Mouse (Mus musculus) midbrain, embryonic 12.5 days (tissue): ENCODE data around the gene Mpdz. TPM values are rescaled to one million over a fixed set of nuclear protein-coding genes. Genes with fewer than 3 reads are reported as not detected.
A peak's percentile ranks its signal among the peaks of the same experiment; 100 is the strongest.

Experiments
- ATAC-seq: fragments of 200-750 bp; cut with Nextera tagmentation; 2 replicates; pipeline ENCODE4 v1.8.0; 2017; ENCODE audit warnings: low read depth, moderate TSS enrichment, moderate library complexity; ENCODE audit not compliant: low FRiP score
- H3K27ac ChIP-seq: fragments of 300-500 bp; sonication (generic); replicated peaks from 2 replicates; pipeline ENCODE4 v1.5.1; 2016; ENCODE audit warnings: mild to moderate bottlenecking
- H3K27me3 ChIP-seq: fragments of 300-500 bp; sonication (generic); 2 replicates; pipeline ENCODE4 v1.6.1; 2016; ENCODE audit warnings: mild to moderate bottlenecking
- H3K36me3 ChIP-seq: fragments of 300-500 bp; sonication (generic); 2 replicates; pipeline ENCODE4 v1.6.1; 2016
- H3K4me1 ChIP-seq: fragments of 300-500 bp; sonication (generic); 2 replicates; pipeline ENCODE4 v1.6.1; 2016
- H3K4me2 ChIP-seq: fragments of 300-500 bp; sonication (generic); replicated peaks from 2 replicates; pipeline ENCODE4 v1.6.1; 2016; ENCODE audit warnings: mild to moderate bottlenecking, moderate library complexity
- H3K4me3 ChIP-seq: fragments of 300-500 bp; sonication (generic); 2 replicates; pipeline ENCODE4 v1.5.1; 2016; ENCODE audit warnings: mild to moderate bottlenecking
- H3K9ac ChIP-seq: fragments of 300-500 bp; sonication (generic); replicated peaks from 2 replicates; pipeline ENCODE4 v1.6.1; 2016; ENCODE audit warnings: mild to moderate bottlenecking, moderate library complexity
- H3K9me3 ChIP-seq: fragments of 300-500 bp; sonication (generic); 2 replicates; pipeline ENCODE4 v1.6.1; 2016; ENCODE audit warnings: mild to moderate bottlenecking
- WGBS: fragments of 180-500 bp; shearing (Covaris S2); methylation state at CpG from one replicate; pipeline ENCODE4 v1.1.7; 2016; 5-methylcytosine and 5-hydroxymethylcytosine counted together
- polyA plus RNA-seq: library from polyadenylated mRNA; unstranded; fragments of >200 nt; fragmentation: Nextera tagmentation; extraction: Ambion mirVana; gene quantifications from 2 replicates; pipeline ENCODE4 v1.2.1, GENCODE M21; 2016

Mpdz gene
- polyA plus RNA-seq, 1 experiment from 2014 or later: 46.5 TPM

- no peak overlapping the region for H3K27ac ChIP-seq
- H3K9ac ChIP-seq: no peak overlapping the region
- no peak for ATAC-seq
- H3K4me2 ChIP-seq: no peak overlapping the region
- peaks cover 7% of the 10 kb centered on the region for H3K36me3 ChIP-seq
- H3K4me1 ChIP-seq: no peaks in the 10 kb centered on the region
- no peaks in the 10 kb centered on the region for H3K9me3 ChIP-seq
- H3K4me3 ChIP-seq: no peak overlapping the region
- 92% methylated on average over 4 of the region's 4 CpGs for WGBS
- no peaks in the 10 kb centered on the region for H3K27me3 ChIP-seq
These were observed 129.4 kb downstream of the Mpdz start for GRCm38 (mm10) chr4:81313246-81313645.

GRCm38 (mm10) chr4:81310168-81310474, 132.5 kb downstream of the Mpdz start:
- no peak overlapping the region for H3K9ac ChIP-seq
- H3K4me3 ChIP-seq: no peak overlapping the region
- H3K27ac ChIP-seq: no peak overlapping the region
- no peaks in the 10 kb centered on the region for H3K27me3 ChIP-seq
- H3K4me1 ChIP-seq: no peaks in the 10 kb centered on the region
- peaks cover 15% of the 10 kb centered on the region; the same call in 1 of the 2 replicates for H3K36me3 ChIP-seq
- H3K9me3 ChIP-seq: no peaks in the 10 kb centered on the region
- no peak for ATAC-seq
- H3K4me2 ChIP-seq: no peak overlapping the region
- WGBS: 78% methylated on average over 2 of the region's 2 CpGs

DNA sequence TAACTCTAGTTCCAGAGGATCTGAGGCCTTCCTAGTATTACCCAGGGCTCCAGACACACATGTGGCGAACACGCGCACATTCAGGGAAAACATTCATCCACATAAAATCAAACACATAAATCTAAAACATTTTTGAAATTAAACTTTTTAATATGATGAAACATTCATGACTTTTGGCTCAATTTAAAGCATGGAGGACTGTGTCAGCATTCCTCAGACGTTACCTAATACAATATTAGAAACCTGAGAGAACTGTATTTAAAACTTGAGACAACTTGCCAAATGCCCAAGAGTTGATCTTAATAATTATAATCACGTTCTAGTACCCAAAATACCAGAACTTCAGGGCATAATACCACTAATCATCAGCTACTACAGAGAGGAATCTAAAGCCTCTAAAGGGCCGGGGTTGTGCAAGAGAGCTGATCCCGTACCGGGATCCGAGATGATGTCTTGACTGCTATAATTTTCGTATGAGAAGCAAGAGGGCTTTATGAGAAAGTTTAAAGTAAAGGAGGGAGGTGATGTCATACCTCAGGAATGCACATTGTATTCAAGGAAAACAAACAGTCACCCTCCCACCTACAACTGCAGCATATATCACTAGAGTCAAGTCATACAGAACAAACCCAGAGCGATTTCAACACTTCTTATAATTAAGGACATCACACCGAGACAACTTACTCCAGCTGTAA, 133.0 kb downstream of the Mpdz start:
- 87% methylated on average over 12 of the region's 12 CpGs for WGBS
- no peaks in the 10 kb centered on the region for H3K9me3 ChIP-seq
- H3K4me3 ChIP-seq: no peak overlapping the region
- H3K9ac ChIP-seq: no peak overlapping the region
- peaks cover 15% of the 10 kb centered on the region; the same call in 1 of the 2 replicates for H3K36me3 ChIP-seq
- no peak overlapping the region for H3K4me2 ChIP-seq
- H3K27ac ChIP-seq: no peak overlapping the region
- H3K27me3 ChIP-seq: no peaks in the 10 kb centered on the region
- no peaks in the 10 kb centered on the region for H3K4me1 ChIP-seq
- ATAC-seq: no peak

GRCm38 (mm10) chr4:81307596-81308265, 134.9 kb downstream of the Mpdz start:
- no peak for ATAC-seq
- Histone ChIP-seq H3K4me1 (no peaks in the 10 kb centered on the region), H3K4me3 (no peak overlapping the region), H3K27ac (no peak overlapping the region), H3K27me3 (no peaks in the 10 kb centered on the region), H3K9me3 (no peaks in the 10 kb centered on the region), H3K36me3 (peaks cover 28% of the 10 kb centered on the region), H3K4me2 (no peak overlapping the region), H3K9ac (no peak overlapping the region)
- 94% methylated on average over 10 of the region's 10 CpGs for WGBS

- H3K4me1 ChIP-seq: no peaks in the 10 kb centered on the region
- ATAC-seq: no peak
- H3K36me3 ChIP-seq: peaks cover 29% of the 10 kb centered on the region
- H3K27ac ChIP-seq: no peak overlapping the region
- H3K9ac ChIP-seq: no peak overlapping the region
- H3K4me3 ChIP-seq: no peak overlapping the region
- no peaks in the 10 kb centered on the region for H3K27me3 ChIP-seq
- no peaks in the 10 kb centered on the region for H3K9me3 ChIP-seq
- H3K4me2 ChIP-seq: no peak overlapping the region
- WGBS: 94% methylated on average over 3 of the region's 3 CpGs
These were observed 140.6 kb downstream of the Mpdz start for GRCm38 (mm10) chr4:81302056-81302455.

- WGBS: 83% methylated on average over 4 of the region's 4 CpGs
- no peak overlapping the region for H3K9ac ChIP-seq
- H3K9me3 ChIP-seq: no peaks in the 10 kb centered on the region
- H3K4me1 ChIP-seq: 0 out of 2 replicates have a peak, but pooled peaks cover under 1% of the 10 kb centered on the region
- H3K4me3 ChIP-seq: no peak overlapping the region
- H3K36me3 ChIP-seq: peaks cover 25% of the 10 kb centered on the region
- H3K4me2 ChIP-seq: no peak overlapping the region
- ATAC-seq: no peak
- no peak overlapping the region for H3K27ac ChIP-seq
- no peaks in the 10 kb centered on the region for H3K27me3 ChIP-seq
These were observed 144.2 kb downstream of the Mpdz start for GRCm38 (mm10) chr4:81298384-81298783.

DNA sequence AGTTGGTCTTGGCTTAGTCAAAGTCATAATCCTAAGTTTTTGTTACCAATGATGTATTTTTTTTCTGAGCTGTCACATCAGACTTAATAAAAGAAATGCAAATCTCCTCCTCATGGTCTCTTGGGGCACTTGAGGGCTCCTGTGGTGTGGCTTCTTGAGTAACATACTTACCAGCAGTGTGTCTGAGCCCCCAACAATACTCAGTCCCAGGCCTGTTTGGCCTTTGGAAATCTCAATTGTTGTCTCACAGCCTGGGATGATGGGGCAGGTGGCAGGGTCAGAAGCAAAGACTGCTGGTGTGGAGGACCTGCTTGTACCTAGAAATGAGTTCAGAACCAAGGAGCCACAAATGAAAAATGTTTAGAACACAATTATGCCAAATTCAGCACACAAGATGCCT, 149.3 kb downstream of the Mpdz start:
- Histone ChIP-seq H3K4me1 (0 out of 2 replicates have a peak, but pooled peaks cover 3% of the 10 kb centered on the region), H3K36me3 (peaks cover 25% of the 10 kb centered on the region), H3K9ac (no peak overlapping the region), H3K4me3 (no peak overlapping the region), H3K27me3 (no peaks in the 10 kb centered on the region), H3K27ac (no peak overlapping the region), H3K4me2 (no peak overlapping the region), H3K9me3 (no peaks in the 10 kb centered on the region)
- no peak for ATAC-seq

DNA sequence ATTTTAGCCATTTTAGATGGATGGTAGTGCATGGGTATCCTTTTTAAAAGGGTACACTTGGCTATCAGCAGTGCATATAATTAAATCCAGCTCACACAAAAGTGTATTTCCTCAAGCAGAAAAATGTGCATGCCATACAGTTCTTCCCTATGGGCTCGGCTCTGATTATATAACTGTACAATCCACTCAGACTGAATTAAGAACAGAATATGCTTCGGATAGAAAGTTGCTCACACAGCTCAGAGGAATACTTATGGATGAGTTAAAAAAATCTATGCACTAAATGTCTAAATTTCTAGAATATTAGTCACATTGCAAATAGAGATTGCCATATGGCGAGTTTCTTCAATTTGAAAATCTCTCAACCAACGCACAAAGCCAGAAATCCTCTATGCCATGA, 157.1 kb downstream of the Mpdz start:
- no peak for ATAC-seq
- peaks cover 24% of the 10 kb centered on the region for H3K36me3 ChIP-seq
- 90% methylated on average over 4 of the region's 4 CpGs for WGBS

GRCm38 (mm10) chr4:81283611-81284010, 159.0 kb downstream of the Mpdz start:
- 94% methylated on average over 3 of the region's 3 CpGs for WGBS
- no peaks in the 10 kb centered on the region for H3K27me3 ChIP-seq
- H3K9me3 ChIP-seq: no peaks in the 10 kb centered on the region
- no peak overlapping the region for H3K4me3 ChIP-seq
- H3K36me3 ChIP-seq: peaks cover 23% of the 10 kb centered on the region
- H3K27ac ChIP-seq: no peak overlapping the region
- H3K4me1 ChIP-seq: peaks cover 3% of the 10 kb centered on the region; the same call in 1 of the 2 replicates
- H3K9ac ChIP-seq: no peak overlapping the region
- no peak overlapping the region for H3K4me2 ChIP-seq
- ATAC-seq: no peak

More for the DNA sequence above, 157.1 kb downstream of the Mpdz start:
- Histone ChIP-seq H3K27ac (no peak overlapping the region), H3K9ac (no peak overlapping the region), H3K4me1 (no peaks in the 10 kb centered on the region), H3K9me3 (no peaks in the 10 kb centered on the region), H3K4me3 (no peak overlapping the region), H3K4me2 (no peak overlapping the region), H3K27me3 (no peaks in the 10 kb centered on the region)

DNA sequence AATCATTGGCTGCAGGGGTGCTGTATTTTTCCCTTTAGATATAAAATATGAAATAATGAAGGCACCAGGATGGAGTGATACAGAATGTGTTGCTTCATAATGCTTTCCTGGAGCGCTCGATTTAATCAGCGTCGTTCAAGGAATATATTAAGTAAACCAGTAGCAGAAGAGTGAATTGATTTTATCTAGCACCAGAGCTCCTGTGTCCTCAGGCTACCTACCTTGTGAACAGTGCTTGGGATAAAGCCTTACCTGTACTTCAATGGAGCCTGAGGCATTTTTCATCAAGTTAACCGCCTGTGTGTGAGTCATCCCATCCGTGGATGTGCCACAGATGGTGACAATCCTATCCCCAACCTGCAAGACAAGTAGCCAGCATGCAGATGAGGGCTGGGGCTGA, 159.5 kb downstream of the Mpdz start:
- 90% methylated on average over 6 of the region's 6 CpGs for WGBS
- no peak overlapping the region for H3K9ac ChIP-seq
- H3K27me3 ChIP-seq: no peaks in the 10 kb centered on the region
- H3K4me2 ChIP-seq: no peak overlapping the region
- no peak overlapping the region for H3K27ac ChIP-seq
- no peaks in the 10 kb centered on the region for H3K9me3 ChIP-seq
- no peak for ATAC-seq
- H3K4me1 ChIP-seq: peaks cover 3% of the 10 kb centered on the region; the same call in 1 of the 2 replicates
- H3K4me3 ChIP-seq: no peak overlapping the region
- peaks cover 22% of the 10 kb centered on the region for H3K36me3 ChIP-seq

DNA sequence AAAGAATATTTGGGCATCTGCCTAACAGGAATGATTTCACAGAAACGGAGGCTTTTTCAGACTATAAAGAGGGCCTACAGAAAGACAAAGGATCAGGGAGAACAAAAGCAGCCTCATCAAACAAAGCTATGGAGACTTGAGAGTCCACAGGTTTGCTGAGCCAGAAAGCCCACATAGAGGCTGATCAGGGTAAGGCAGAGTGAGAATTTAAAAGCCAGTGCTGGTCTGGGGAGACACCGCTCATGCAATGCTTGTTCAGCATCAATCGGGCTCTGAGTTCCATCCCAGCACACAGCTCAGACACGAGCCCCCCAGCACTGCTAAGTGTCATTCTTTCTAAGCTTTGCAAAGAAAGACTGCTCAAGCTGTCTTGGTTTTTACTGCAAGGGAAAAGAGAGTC, 162.5 kb downstream of the Mpdz start:
- Histone ChIP-seq H3K27ac (peak overlapping the region; percentile 27; the same call in 1 of the 2 replicates), H3K4me2 (no peak overlapping the region), H3K9ac (no peak overlapping the region)

DNA sequence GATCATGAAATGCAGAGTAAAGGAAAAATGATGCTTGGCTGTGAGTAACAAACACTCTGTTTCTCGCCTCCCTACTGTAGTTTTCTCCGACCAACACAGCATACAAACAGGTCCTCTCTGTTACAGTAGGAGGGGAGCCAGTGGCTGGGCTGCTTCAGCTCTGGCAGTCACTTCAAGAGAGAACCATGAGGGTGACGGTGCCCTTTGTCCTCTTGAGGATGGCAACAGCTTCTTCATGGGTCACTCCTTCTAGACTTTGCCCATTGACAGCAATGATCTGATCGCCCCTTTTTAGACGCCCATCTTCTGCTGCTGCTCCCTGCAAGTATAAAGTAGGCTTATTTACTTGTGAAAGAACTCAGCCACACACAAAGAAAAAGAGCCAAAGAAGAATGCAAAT, 163.2 kb downstream of the Mpdz start:
- no peaks in the 10 kb centered on the region for H3K27me3 ChIP-seq
- peaks cover 3% of the 10 kb centered on the region; the same call in 1 of the 2 replicates for H3K4me1 ChIP-seq
- no peak for ATAC-seq
- no peaks in the 10 kb centered on the region for H3K9me3 ChIP-seq
- no peak overlapping the region for H3K27ac ChIP-seq
- WGBS: 59% methylated on average over 5 of the region's 5 CpGs
- peaks cover 11% of the 10 kb centered on the region for H3K36me3 ChIP-seq
- H3K4me2 ChIP-seq: no peak overlapping the region
- H3K9ac ChIP-seq: no peak overlapping the region
- no peak overlapping the region for H3K4me3 ChIP-seq

More for the DNA sequence above, 162.5 kb downstream of the Mpdz start:
- Histone ChIP-seq H3K36me3 (peaks cover 12% of the 10 kb centered on the region), H3K4me1 (peaks cover 3% of the 10 kb centered on the region; the same call in 1 of the 2 replicates), H3K4me3 (no peak overlapping the region), H3K27me3 (no peaks in the 10 kb centered on the region), H3K9me3 (no peaks in the 10 kb centered on the region)
- ATAC-seq: peak; percentile 70
- 19% methylated on average over 4 of the region's 4 CpGs for WGBS
